Mouse (Mus musculus) G1E (cell line): ENCODE measurements around the gene Lima1. TPM values are rescaled to one million over a fixed set of nuclear protein-coding genes. Genes with fewer than 3 reads are reported as not detected.

ENCODE experiments used
- ATAC-seq: 2 replicates; pipeline ENCODE4 v1.8.0; 2016; ENCODE audit warnings: mild to moderate bottlenecking; ENCODE audit not compliant: insufficient number of reproducible peaks, poor library complexity, low FRiP score, severe bottlenecking; ENCODE audit errors: extremely low read depth
- DNase-seq: peaks from one replicate; pipeline ENCODE4 v3.0.0; 2012; ENCODE audit warnings: low spot score
- H3K27me3 ChIP-seq: 2 replicates; pipeline ENCODE4 v1.6.1; 2012; ENCODE audit warnings: mild to moderate bottlenecking, low read length, inconsistent platforms; ENCODE audit not compliant: insufficient read depth
- H3K36me3 ChIP-seq: replicated peaks from 2 replicates; pipeline ENCODE3; 2012; ENCODE audit warnings: mild to moderate bottlenecking, inconsistent platforms
- H3K4me1 ChIP-seq: 2 replicates; pipeline ENCODE4 v1.6.1; 2012; ENCODE audit warnings: low read depth, low read length, inconsistent platforms, mixed read lengths; ENCODE audit not compliant: insufficient read depth
- H3K4me3 ChIP-seq: 2 replicates; pipeline ENCODE4 v1.5.1; 2012; ENCODE audit warnings: low read depth, mild to moderate bottlenecking, inconsistent platforms, low read length, moderate library complexity, mixed read lengths
- H3K9me3 ChIP-seq: replicated peaks from 2 replicates; pipeline ENCODE4 v1.6.1; 2012; ENCODE audit warnings: inconsistent platforms
- CTCF ChIP-seq: IDR thresholded peaks from 2 replicates; pipeline ENCODE4 v1.5.1; 2012; ENCODE audit warnings: low read depth, low read length, inconsistent platforms, mixed read lengths
- GATA1 ChIP-seq: IDR thresholded peaks from 2 replicates; pipeline ENCODE4 v1.6.1; 2012; ENCODE audit warnings: borderline replicate concordance, low read length, inconsistent platforms, mixed read lengths
- GATA2 ChIP-seq: IDR thresholded peaks from 2 replicates; pipeline ENCODE4 v1.6.1; 2012; ENCODE audit warnings: low read depth, low read length, inconsistent platforms, borderline replicate concordance
- POLR2AphosphoS5 ChIP-seq: IDR thresholded peaks from 2 replicates; pipeline ENCODE4 v1.6.1; 2012; ENCODE audit warnings: low read depth, low read length, inconsistent platforms; ENCODE audit not compliant: insufficient replicate concordance
- TAL1 ChIP-seq: conservative IDR thresholded peaks from 2 replicates; pipeline ENCODE4 v1.6.1; 2012; ENCODE audit warnings: low read depth, low read length, inconsistent platforms, mixed read lengths
- polyA plus RNA-seq: library from polyadenylated mRNA; stranded (reverse); fragments of >175 nt; gene quantifications from 2 replicates; pipeline ENCODE4 v1.2.3, GENCODE M21; 2012
- total RNA-seq, 2 experiments: library from RNA; stranded (forward) in 1 of 2; stranded (reverse) in 1 of 2; fragments of 200-1000 nt in 1 of 2; fragments of >200 nt in 1 of 2; fragmentation: Nextera tagmentation in 1 of 2; gene quantifications; 2 replicates each; pipeline ENCODE4 v1.2.3; 2014 to 2017

Lima1 gene
- total and polyA plus RNA-seq, 3 experiments, result 0.01 to 0.87 TPM; not detected in 1

DNA sequence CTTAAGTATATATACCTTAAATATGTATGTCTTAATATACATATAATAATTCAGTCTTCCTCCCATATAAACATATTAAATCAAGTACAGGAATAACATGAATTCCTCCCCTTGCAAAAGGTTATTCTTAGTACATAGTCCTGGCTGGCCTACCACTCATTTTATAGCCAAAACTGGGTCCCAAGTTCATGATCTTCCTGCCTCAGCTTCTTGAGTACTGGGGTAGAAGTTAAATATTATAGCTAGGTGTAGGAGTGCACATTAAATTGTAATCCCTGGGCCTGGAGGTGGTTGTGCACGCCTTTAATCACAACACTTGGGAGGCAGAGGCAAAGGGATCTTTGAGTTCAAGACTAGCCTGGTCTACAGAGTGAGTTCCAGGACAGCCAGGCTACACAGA lies 106.5 kb downstream of the Lima1 start:
- DNase-seq (no peak), ATAC-seq (no peak)
- Histone ChIP-seq H3K4me3 (no peak overlapping the region), H3K4me1 (peaks cover 32% of the 10 kb centered on the region), H3K9me3 (no peaks in the 10 kb centered on the region), H3K27me3 (peaks cover 15% of the 10 kb centered on the region), H3K36me3 (no peaks in the 10 kb centered on the region)
- TF ChIP-seq POLR2AphosphoS5, result no peak
- TF ChIP-seq GATA2, result no peak
- TF ChIP-seq GATA1, result no peak
- TF ChIP-seq CTCF, result no peak
- TF ChIP-seq TAL1, result no peak

GRCm38 (mm10) chr15:99767467-99767866 lies 107.8 kb downstream of the Lima1 start:
- Histone ChIP-seq H3K27me3 (peaks cover 12% of the 10 kb centered on the region), H3K36me3 (no peaks in the 10 kb centered on the region), H3K4me1 (peaks cover 30% of the 10 kb centered on the region), H3K4me3 (no peak overlapping the region), H3K9me3 (no peaks in the 10 kb centered on the region)
- DNase-seq (no peak), ATAC-seq (no peak)
- no peak for TF ChIP-seq TAL1
- TF ChIP-seq GATA1, result no peak
- TF ChIP-seq POLR2AphosphoS5, result no peak
- TF ChIP-seq GATA2, result no peak
- TF ChIP-seq CTCF, result no peak

- H3K27me3 ChIP-seq, result peaks cover 8% of the 10 kb centered on the region; the same call in 1 of the 2 replicates
- DNase-seq (no peak), ATAC-seq (no peak)
- TF ChIP-seq GATA2 (no peak), POLR2AphosphoS5 (no peak)
- no peaks in the 10 kb centered on the region for H3K9me3 ChIP-seq
- no peaks in the 10 kb centered on the region for H3K4me1 ChIP-seq
- H3K36me3 ChIP-seq, result no peaks in the 10 kb centered on the region
- H3K4me3 ChIP-seq, result no peak overlapping the region
Observed at GRCm38 (mm10) chr15:99754204-99754603, 121.1 kb downstream of the Lima1 start.

- Histone ChIP-seq H3K9me3 (no peaks in the 10 kb centered on the region), H3K36me3 (no peaks in the 10 kb centered on the region), H3K4me1 (no peaks in the 10 kb centered on the region), H3K27me3 (peaks cover 7% of the 10 kb centered on the region; the same call in 1 of the 2 replicates), H3K4me3 (no peak overlapping the region)
- DNase-seq (no peak), ATAC-seq (no peak)
- TF ChIP-seq TAL1, result no peak
Observed at GRCm38 (mm10) chr15:99740229-99740628, 135.0 kb downstream of the Lima1 start.

- peaks cover 6% of the 10 kb centered on the region for H3K36me3 ChIP-seq
Observed at GRCm38 (mm10) chr15:99736675-99737074, 138.6 kb downstream of the Lima1 start.

DNA sequence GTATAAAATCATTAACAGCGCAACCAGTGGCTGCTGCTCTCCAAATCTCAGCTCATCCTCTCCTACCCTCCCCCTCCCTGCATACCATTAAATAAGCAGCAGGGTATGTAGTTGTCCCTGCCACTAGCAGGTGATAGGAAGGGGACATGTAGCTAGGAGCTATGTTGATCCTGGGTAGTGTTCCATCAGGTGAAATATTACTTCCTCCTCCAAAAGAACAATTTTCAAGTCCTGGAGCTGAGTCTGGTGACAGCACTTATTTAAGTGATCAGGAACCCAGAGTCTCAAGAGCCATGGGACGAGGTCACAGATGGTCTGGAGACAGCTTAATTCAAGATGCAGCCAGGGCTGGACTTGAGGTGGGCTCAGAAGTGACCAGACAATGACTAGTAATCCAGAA lies 139.6 kb downstream of the Lima1 start:
- peaks cover 6% of the 10 kb centered on the region for H3K36me3 ChIP-seq
- no peaks in the 10 kb centered on the region for H3K9me3 ChIP-seq
- ATAC-seq (no peak), DNase-seq (no peak)
- H3K4me1 ChIP-seq, result no peaks in the 10 kb centered on the region
- 0 out of 2 replicates have a peak, but pooled peaks cover 2% of the 10 kb centered on the region for H3K27me3 ChIP-seq
- TF ChIP-seq TAL1, result no peak
- TF ChIP-seq POLR2AphosphoS5, result no peak
- TF ChIP-seq GATA2, result no peak
- TF ChIP-seq CTCF, result no peak
- no peak for TF ChIP-seq GATA1
- no peak overlapping the region for H3K4me3 ChIP-seq

More at GRCm38 (mm10) chr15:99736675-99737074, 138.6 kb downstream of the Lima1 start:
- TF ChIP-seq TAL1 (no peak), POLR2AphosphoS5 (no peak), GATA2 (no peak), CTCF (no peak), GATA1 (no peak)
- ATAC-seq (no peak), DNase-seq (no peak)
- H3K4me1 ChIP-seq, result no peaks in the 10 kb centered on the region
- peaks cover 4% of the 10 kb centered on the region; the same call in 1 of the 2 replicates for H3K27me3 ChIP-seq
- H3K9me3 ChIP-seq, result no peaks in the 10 kb centered on the region
- H3K4me3 ChIP-seq, result no peak overlapping the region

DNA sequence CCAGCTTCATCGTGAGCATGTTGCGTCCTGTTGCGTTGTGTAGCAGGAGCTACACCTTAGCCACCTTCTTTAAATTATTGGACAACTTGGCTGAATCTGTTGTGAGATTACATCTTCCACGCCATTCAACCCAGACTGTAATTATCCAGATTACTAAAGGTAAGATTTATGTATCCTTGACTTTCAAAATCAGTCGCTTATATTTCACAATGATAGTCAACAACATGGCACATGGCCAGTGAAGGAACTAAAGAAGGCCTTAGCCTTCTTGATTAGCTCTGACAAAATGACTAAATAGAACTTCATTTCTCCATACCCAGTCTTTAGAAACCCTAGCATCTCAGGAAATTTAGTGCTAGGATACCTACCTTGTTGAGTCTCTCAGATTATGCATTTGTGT lies 142.1 kb downstream of the Lima1 start:
- Histone ChIP-seq H3K9me3 (peaks cover 3% of the 10 kb centered on the region; the same call in 1 of the 2 replicates), H3K27me3 (no peaks in the 10 kb centered on the region), H3K4me3 (no peak overlapping the region), H3K36me3 (peaks cover 20% of the 10 kb centered on the region), H3K4me1 (no peaks in the 10 kb centered on the region; the same call in 1 of the 2 replicates)
- no peak for TF ChIP-seq POLR2AphosphoS5
- no peak for TF ChIP-seq GATA1
- TF ChIP-seq TAL1, result no peak
- TF ChIP-seq CTCF, result no peak
- no peak for TF ChIP-seq GATA2
- DNase-seq, result no peak
- no peak for ATAC-seq
